Mouse (Mus musculus): ENCODE measurements around the gene Ptges.
"Not testable (repeated sequence)": the region's sequence is repeated elsewhere in the genome, so short reads cannot be mapped to it uniquely, and the experiment has no call there.

Ptges gene

DNA sequence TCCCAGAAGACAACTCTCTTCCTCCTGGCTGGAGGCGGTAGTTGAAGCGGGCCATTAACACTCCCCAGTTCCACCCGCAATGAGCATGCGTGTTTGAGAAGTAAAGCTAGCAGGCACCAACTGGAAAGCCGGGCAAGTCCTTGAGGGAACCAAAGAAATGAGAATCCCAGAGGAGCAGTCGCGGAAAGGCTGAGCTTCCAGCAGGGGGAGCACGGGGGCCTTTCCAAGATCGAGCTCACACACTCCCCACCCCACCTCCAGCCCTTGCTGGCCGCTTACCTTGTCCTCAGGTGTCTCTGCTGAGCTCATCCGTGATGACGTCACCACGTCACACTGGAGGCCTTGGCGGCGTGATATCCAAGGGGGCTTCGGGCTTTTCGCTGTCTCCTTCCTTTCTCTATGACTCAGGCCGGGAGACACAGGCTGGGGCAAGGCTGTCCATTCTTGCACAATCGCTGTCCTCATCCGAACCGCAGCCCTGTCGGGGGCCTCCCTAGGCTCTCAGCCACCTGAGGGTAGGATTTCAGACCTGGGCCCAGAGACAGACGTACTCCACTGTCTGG lies at the start of gene Ptges:
TSS of gene Ptges (minus strand) at position 381 of the 563 bp plus-strand sequence.
- peak; percentile 60 for DNase-seq (ENCODE audit: low read depth)

DNA sequence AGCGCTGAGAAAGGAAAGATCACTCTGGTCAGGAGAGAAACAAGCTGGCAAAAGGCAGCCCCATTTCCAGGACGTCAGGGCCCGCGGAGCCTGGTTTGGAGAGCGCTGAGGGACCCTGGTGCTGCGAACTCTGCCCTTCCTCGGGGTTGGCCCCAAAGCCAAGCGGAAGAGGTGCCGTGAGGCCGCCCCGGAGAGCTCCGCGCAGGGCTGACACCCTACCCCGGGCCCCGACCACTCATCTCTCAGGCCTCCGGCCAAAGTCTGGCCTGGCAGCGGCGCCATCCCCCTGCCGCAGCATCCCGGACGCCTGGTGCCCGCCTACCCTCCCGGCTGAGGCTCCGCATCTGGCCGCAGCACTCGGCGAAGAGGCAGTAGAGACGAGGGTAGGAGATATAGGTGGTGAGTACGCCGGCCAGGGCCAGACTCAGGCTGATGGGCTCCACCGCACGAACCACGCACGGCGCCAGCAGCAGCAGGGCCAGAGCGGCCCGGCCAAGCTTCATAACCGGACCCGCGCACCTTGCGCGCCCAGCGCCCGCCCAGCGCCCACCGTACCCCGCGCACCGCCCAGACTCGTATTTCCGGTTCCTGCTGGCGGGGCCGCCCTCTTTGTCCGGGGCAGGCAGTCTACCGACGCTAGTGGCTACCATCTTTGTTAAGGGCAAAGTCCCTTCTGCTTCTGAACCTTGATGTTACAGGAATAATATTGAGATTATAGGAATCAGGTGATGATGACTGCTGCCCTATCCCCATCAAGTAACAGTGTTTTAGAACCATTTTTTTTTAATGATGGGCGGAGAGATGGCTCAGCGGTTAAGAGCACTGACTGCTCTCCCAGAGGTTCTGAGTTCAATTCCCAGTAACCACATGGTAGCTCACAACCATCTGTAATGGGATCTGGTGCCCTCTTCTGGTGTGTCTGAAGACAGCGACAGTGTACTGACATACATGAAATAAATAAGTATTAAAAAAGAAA lies 38.0 kb upstream of the Ptges start, which contains the start of gene Tor1a:
TSS of gene Tor1a (minus strand) at position 582 of the 976 bp plus-strand sequence.
- peak; percentile 91 for DNase-seq (ENCODE audit: low read depth)

DNA sequence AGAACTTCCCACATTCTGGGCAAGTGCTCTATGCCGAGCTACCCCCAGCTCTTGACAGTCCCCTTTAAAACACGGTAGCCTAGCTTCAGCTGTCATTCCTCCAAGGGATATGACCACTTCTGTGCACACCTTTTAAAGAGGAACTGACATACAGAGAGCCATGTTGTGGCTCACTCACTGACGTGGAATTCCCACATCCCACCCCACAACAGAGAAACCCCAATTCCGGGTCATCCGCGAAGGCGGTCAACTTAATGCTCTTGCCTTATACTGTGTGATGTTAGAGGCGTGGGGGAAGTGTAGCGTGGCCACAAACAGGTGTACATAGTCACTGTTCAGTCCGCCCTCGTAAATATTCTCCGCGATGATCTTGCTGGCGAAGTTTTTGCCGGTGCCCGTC lies 37.2 kb upstream of the Ptges start:
- DNase-seq (ENCODE audit: low read depth), result peak; percentile 66

DNA sequence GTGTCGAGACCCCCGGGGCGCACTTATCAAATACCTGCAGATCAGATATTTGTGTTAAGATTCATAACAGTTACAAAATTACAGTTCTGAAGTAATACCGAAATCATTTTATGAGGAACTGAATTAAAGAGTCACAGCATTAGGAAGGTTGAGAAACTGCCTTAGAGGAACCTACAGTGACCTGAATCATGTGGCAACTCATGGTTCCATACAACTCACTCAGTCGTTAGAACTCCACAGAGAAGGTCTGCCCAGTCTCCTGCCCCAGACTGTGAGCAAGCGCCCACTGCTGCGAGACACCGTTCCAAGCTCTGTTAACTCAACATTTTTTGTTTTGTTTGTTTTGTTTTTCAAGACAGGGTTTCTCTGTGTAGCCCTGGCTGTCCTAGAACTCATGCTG lies 36.0 kb upstream of the Ptges start:
- no peak for DNase-seq (ENCODE audit: low read depth)

- DNase-seq (ENCODE audit: low read depth), result no peak
Observed at GRCm38 (mm10) chr2:30962570-30963254, 33.0 kb upstream of the Ptges start.

- DNase-seq (ENCODE audit: low read depth), result no peak
Observed at GRCm38 (mm10) chr2:30959856-30960255, 30.2 kb upstream of the Ptges start.

DNA sequence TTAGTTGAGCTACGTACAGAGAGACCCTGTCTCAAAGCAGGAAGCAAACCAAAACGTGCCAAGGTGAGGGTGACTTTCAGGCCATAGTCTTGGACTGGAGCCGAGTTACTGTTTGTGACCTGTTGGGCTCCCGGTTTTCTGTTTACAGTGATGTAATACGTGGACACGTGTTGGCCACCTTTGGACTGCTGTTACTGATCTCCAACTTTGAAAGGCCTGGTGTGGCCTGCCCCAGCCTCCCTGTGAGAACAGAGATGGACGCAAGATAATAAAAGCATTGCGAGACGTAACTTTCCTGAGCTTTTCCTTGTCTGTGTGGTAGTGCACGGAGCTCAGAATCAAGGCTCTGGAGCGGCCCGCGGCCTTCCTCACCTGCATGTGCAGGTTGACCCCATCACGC lies 29.1 kb upstream of the Ptges start:
- DNase-seq (ENCODE audit: low read depth), result no peak

GRCm38 (mm10) chr2:30957511-30957910 lies 27.8 kb upstream of the Ptges start:
- DNase-seq (ENCODE audit: low read depth), result no peak

DNA sequence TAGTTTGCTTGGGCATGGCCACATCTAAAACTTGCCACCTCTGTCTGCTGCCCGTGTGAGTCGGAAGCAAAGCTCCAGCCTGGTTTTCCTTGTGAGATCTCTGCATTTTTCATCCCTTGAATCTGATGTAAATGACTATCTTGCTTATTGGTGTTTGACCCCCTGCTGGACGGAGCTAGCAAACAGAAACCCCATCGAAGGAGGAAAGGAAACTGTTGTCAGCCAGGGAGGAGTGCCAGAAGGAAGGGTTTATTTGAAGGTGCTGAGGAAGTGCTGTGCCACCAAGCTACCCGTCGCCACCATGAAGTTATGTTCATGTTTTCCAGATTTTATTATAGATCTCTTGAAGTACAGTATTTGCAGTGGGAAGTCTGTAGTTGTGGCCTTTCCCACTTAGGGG lies 25.1 kb upstream of the Ptges start:
- DNase-seq (ENCODE audit: low read depth), result peak; percentile 32

- DNase-seq (ENCODE audit: low read depth), result peak; percentile 96
Observed at GRCm38 (mm10) chr2:30952824-30953490, 23.3 kb upstream of the Ptges start, which contains the start of gene Tor1b. TSS of gene Tor1b (plus strand) at chr2:30952959.

DNA sequence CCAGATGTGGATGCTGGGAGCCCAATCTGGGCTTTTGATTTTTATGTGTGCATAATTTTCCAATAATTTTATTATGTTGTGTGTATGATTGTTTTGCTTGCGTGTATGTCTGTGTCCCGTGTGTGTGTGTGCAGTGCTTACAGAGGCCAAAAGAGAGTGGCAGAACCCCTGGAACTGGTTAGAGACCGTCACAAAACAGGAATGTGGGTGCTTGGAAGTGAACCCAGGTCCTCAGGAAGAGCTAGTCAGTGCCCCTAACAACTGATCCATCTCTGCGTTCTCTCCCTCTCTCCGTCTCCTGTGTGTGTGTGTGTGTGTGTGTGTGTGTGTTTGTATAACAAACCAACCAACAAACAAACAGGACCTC lies 22.8 kb upstream of the Ptges start:
- no peak for DNase-seq (ENCODE audit: low read depth)

- DNase-seq (ENCODE audit: low read depth), result peak; percentile 92
Observed at GRCm38 (mm10) chr2:30942603-30943011, 12.9 kb upstream of the Ptges start.

DNA sequence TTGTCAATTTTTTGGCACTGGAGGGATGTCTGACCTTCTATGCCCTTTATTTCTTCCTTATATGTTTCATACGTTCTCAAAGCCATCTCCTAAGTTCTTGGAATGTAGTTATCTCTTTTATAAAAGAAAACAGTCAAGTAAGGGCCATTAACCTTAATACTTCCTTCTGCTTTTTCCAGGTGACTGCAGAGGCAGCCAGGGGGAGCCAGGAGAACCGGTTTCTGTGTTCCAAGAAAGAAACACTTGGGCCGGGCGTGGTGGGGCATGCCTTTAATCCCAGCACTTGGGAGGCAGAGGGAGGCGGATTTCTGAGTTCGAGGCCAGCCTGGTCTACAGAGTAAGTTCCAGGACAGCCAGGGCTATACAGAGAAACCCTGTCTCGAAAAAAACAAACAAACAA lies 12.5 kb upstream of the Ptges start:
- DNase-seq (ENCODE audit: low read depth), result peak; percentile 31

DNA sequence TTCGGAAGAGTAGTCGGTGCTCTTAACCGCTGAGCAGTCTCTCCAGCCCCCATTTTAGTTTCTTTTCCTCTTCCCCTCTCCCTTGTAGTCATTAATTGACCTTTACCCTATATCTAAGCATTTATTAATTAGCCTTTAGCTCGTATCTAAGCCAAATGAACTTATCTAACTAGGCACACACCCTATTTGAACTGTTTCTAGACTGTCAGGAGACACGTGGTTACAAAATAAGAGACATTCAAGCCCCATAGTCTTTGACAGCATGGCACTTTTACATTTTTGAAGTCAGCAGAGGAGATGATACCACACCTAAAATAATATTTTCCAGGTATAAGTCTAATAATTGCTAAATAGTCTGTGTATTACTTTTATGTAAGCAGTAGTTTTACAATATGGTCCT lies 11.9 kb upstream of the Ptges start:
- no peak for DNase-seq (ENCODE audit: low read depth)

GRCm38 (mm10) chr2:30938574-30938991 lies 8.9 kb upstream of the Ptges start:
- no peak for DNase-seq (ENCODE audit: low read depth)

- no peak for DNase-seq (ENCODE audit: low read depth)
Observed at GRCm38 (mm10) chr2:30937731-30938130, 8.1 kb upstream of the Ptges start.

- DNase-seq (ENCODE audit: low read depth), result no peak
Observed at GRCm38 (mm10) chr2:30936808-30937207, 7.1 kb upstream of the Ptges start.

GRCm38 (mm10) chr2:30933917-30934450 lies 4.3 kb upstream of the Ptges start:
- peak; percentile 85 for DNase-seq (ENCODE audit: low read depth)

- no peak for DNase-seq (ENCODE audit: low read depth)
Observed at GRCm38 (mm10) chr2:30933032-30933431, 3.4 kb upstream of the Ptges start.

DNA sequence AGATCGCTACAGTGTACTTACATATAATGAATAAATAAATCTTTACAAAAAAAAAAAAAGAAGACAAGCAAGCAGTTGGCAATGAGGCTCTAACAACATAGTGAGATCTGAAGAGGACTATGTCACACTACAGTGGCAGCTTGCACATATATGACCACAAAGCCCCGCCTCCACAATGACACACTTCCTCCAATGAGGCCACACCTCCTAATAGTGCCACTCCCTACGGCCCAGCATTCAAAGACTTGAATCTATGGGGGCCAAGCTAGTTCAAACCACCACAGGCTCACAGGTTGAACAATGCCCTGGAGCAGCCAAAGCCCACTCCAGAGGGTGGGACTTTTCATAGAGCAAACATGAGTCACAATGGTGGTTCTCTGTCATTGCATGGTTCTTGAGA lies 2.3 kb upstream of the Ptges start:
- peak; percentile 53 for DNase-seq (ENCODE audit: low read depth)

DNA sequence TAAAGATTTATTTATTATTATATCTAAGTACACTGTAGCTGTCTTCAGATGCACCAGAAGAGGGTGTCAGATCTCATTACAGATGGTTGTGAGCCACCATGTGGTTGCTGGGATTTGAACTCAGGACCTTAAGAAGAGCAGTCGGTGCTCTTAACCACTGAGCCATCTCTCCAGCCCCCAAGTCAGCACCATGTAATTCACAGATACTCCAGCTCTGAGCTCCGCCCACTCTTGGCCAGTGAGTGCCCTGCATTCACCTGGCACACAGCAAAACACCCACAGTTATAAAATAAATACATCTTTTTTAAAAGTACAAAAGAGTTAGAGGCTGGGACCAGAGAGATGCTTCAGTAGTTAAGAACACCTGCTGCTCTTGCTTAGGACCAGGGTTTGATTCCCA lies 1.2 kb upstream of the Ptges start:
- not testable (repeated sequence) for DNase-seq (ENCODE audit: low read depth)
